Mouse (Mus musculus): ENCODE results near the gene Mcoln3. TPM values are rescaled to one million over a fixed set of nuclear protein-coding genes. Genes with fewer than 3 reads are reported as not detected.
A peak's percentile ranks its signal among the peaks of the same experiment; 100 is the strongest.

Gene Mcoln3
- polyA plus RNA-seq, 1 experiment from 2014 or later: 0.27 TPM

- no peak overlapping the region for H3K4me3 ChIP-seq (replicated peaks; ENCODE audit: low read length)
- peaks cover 18% of the 10 kb centered on the region for H3K27me3 ChIP-seq (ENCODE audit: control insufficient read depth, insufficient read depth, low read length)
- H3K9ac ChIP-seq: no peak overlapping the region
- ATAC-seq (ENCODE audit: low FRiP score) (no peak), DNase-seq (ENCODE audit: low spot score) (no peak)
- no peaks in the 10 kb centered on the region for H3K36me3 ChIP-seq (replicated peaks; ENCODE audit: control insufficient read depth, insufficient read depth)
- peaks cover 8% of the 10 kb centered on the region; the same call in 1 of the 2 replicates for H3K4me1 ChIP-seq (replicated peaks; ENCODE audit: control insufficient read depth, insufficient read depth, low read length)
- no peak overlapping the region for H3K27ac ChIP-seq
- no peak overlapping the region for H3K4me2 ChIP-seq (replicated peaks)
- no peaks in the 10 kb centered on the region for H3K9me3 ChIP-seq (ENCODE audit: control insufficient read depth, low read length)
- WGBS: 76% methylated on average over 5 of the region's 5 CpGs
Observed at GRCm38 (mm10) chr3:146146131-146146530, 28.9 kb downstream of the Mcoln3 start.

GRCm38 (mm10) chr3:146149156-146150057 lies 32.2 kb downstream of the Mcoln3 start, which contains the start of gene Mcoln2:
Gene Mcoln2, plus strand, starts transcription at chr3:146149833.
- 12% methylated on average over 34 of the region's 34 CpGs for WGBS
- no peak within 1 kb of the TSS for H3K27ac ChIP-seq
- no peak within 1 kb of the TSS for H3K9ac ChIP-seq
- ATAC-seq (ENCODE audit: low FRiP score) (peak; percentile 53; the same call in 1 of the 2 replicates), DNase-seq (ENCODE audit: low spot score) (no peak)
- peak within 1 kb of the TSS; percentile 23 for H3K4me3 ChIP-seq (replicated peaks; ENCODE audit: low read length)
- H3K4me1 ChIP-seq (replicated peaks; ENCODE audit: control insufficient read depth, insufficient read depth, low read length): peaks cover 8% of the 10 kb centered on the region
- no peaks in the 10 kb centered on the region for H3K36me3 ChIP-seq (replicated peaks; ENCODE audit: control insufficient read depth, insufficient read depth)
- peak within 1 kb of the TSS; percentile 54 for H3K4me2 ChIP-seq (replicated peaks)
- no peaks in the 10 kb centered on the region for H3K9me3 ChIP-seq (ENCODE audit: control insufficient read depth, low read length)
- peaks cover 28% of the 10 kb centered on the region for H3K27me3 ChIP-seq (ENCODE audit: control insufficient read depth, insufficient read depth, low read length)

GRCm38 (mm10) chr3:146150058-146150400 lies 32.8 kb downstream of the Mcoln3 start:
- H3K4me2 ChIP-seq (replicated peaks): peak overlapping the region; percentile 54
- no peaks in the 10 kb centered on the region for H3K9me3 ChIP-seq (ENCODE audit: control insufficient read depth, low read length)
- DNase-seq (ENCODE audit: low spot score) (no peak), ATAC-seq (ENCODE audit: low FRiP score) (peak; percentile 2; the same call in 1 of the 2 replicates)
- peak overlapping the region; percentile 23 for H3K4me3 ChIP-seq (replicated peaks; ENCODE audit: low read length)
- no peaks in the 10 kb centered on the region for H3K36me3 ChIP-seq (replicated peaks; ENCODE audit: control insufficient read depth, insufficient read depth)
- peaks cover 28% of the 10 kb centered on the region for H3K27me3 ChIP-seq (ENCODE audit: control insufficient read depth, insufficient read depth, low read length)
- H3K27ac ChIP-seq: no peak overlapping the region
- H3K4me1 ChIP-seq (replicated peaks; ENCODE audit: control insufficient read depth, insufficient read depth, low read length): peaks cover 8% of the 10 kb centered on the region
- no peak overlapping the region for H3K9ac ChIP-seq
- under 1% methylated on average over 26 of the region's 26 CpGs for WGBS

DNA sequence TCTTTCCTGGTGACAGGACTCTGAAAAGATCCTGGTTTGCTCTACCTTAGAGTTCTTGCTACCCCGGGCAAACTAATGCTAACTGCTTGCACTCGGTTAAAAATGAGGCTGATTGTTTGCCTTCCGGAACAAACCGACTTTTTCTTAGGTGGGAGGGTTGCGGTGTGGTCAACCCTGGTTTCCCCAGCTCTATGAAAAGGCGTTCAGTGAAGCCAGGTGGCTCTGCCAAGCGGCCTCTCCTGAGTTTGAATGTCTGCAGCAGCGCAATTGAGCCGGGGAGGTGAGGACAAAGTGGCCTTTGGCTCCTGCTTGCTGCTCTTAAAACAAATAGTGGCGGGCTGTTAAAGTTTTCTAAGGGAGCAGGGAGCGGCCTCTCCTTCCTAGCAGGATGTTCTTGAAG lies 33.3 kb downstream of the Mcoln3 start:
- Histone ChIP-seq H3K36me3 (replicated peaks; ENCODE audit: control insufficient read depth, insufficient read depth) (no peaks in the 10 kb centered on the region), H3K9ac (no peak overlapping the region), H3K9me3 (ENCODE audit: control insufficient read depth, low read length) (no peaks in the 10 kb centered on the region), H3K4me3 (replicated peaks; ENCODE audit: low read length) (peak overlapping the region; percentile 23), H3K27me3 (ENCODE audit: control insufficient read depth, insufficient read depth, low read length) (peaks cover 28% of the 10 kb centered on the region), H3K4me1 (replicated peaks; ENCODE audit: control insufficient read depth, insufficient read depth, low read length) (peaks cover 8% of the 10 kb centered on the region), H3K4me2 (replicated peaks) (peak overlapping the region; percentile 54), H3K27ac (no peak overlapping the region)
- ATAC-seq (ENCODE audit: low FRiP score) (no peak), DNase-seq (ENCODE audit: low spot score) (no peak)
- 27% methylated on average over 11 of the region's 11 CpGs for WGBS

- peaks cover 8% of the 10 kb centered on the region for H3K4me1 ChIP-seq (replicated peaks; ENCODE audit: control insufficient read depth, insufficient read depth, low read length)
- DNase-seq (ENCODE audit: low spot score) (no peak), ATAC-seq (ENCODE audit: low FRiP score) (no peak)
- H3K4me3 ChIP-seq (replicated peaks; ENCODE audit: low read length): no peak overlapping the region
- no peaks in the 10 kb centered on the region for H3K9me3 ChIP-seq (ENCODE audit: control insufficient read depth, low read length)
- H3K36me3 ChIP-seq (replicated peaks; ENCODE audit: control insufficient read depth, insufficient read depth): no peaks in the 10 kb centered on the region
- WGBS: 96% methylated on average over 10 of the region's 10 CpGs
- H3K27ac ChIP-seq: no peak overlapping the region
- no peak overlapping the region for H3K9ac ChIP-seq
- peaks cover 28% of the 10 kb centered on the region for H3K27me3 ChIP-seq (ENCODE audit: control insufficient read depth, insufficient read depth, low read length)
- no peak overlapping the region for H3K4me2 ChIP-seq (replicated peaks)
Observed at GRCm38 (mm10) chr3:146151328-146151727, 34.1 kb downstream of the Mcoln3 start.

DNA sequence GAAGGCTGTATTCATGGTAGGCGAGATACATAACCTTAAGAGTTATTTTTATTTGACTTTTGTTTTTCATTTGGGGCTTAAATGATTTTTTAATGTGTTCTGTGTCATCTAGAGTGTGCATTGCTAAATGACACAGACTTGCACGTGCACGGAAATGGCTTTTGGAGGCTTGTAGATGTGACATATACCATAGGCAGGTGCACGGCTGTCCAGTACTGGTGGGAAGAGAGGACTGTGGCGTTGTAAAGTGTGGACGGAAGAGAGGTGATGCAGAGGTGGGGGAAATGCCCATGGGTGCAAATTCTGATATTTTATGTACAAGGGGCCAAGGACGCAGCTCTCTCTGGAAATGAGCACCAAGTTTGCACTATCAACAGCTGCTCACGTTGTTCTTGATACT lies 34.5 kb downstream of the Mcoln3 start:
- no peaks in the 10 kb centered on the region for H3K36me3 ChIP-seq (replicated peaks; ENCODE audit: control insufficient read depth, insufficient read depth)
- ATAC-seq (ENCODE audit: low FRiP score) (no peak), DNase-seq (ENCODE audit: low spot score) (no peak)
- H3K27ac ChIP-seq: no peak overlapping the region
- no peak overlapping the region for H3K9ac ChIP-seq
- WGBS: 91% methylated on average over 8 of the region's 8 CpGs
- no peak overlapping the region for H3K4me2 ChIP-seq (replicated peaks)
- peaks cover 8% of the 10 kb centered on the region for H3K4me1 ChIP-seq (replicated peaks; ENCODE audit: control insufficient read depth, insufficient read depth, low read length)
- no peaks in the 10 kb centered on the region for H3K9me3 ChIP-seq (ENCODE audit: control insufficient read depth, low read length)
- no peak overlapping the region for H3K4me3 ChIP-seq (replicated peaks; ENCODE audit: low read length)
- H3K27me3 ChIP-seq (ENCODE audit: control insufficient read depth, insufficient read depth, low read length): peaks cover 28% of the 10 kb centered on the region

GRCm38 (mm10) chr3:146152348-146152747 lies 35.1 kb downstream of the Mcoln3 start:
- ATAC-seq (ENCODE audit: low FRiP score) (no peak), DNase-seq (ENCODE audit: low spot score) (no peak)
- Histone ChIP-seq H3K27me3 (ENCODE audit: control insufficient read depth, insufficient read depth, low read length) (peaks cover 28% of the 10 kb centered on the region), H3K4me3 (replicated peaks; ENCODE audit: low read length) (no peak overlapping the region), H3K27ac (no peak overlapping the region), H3K36me3 (replicated peaks; ENCODE audit: control insufficient read depth, insufficient read depth) (no peaks in the 10 kb centered on the region), H3K9me3 (ENCODE audit: control insufficient read depth, low read length) (no peaks in the 10 kb centered on the region), H3K4me2 (replicated peaks) (no peak overlapping the region), H3K4me1 (replicated peaks; ENCODE audit: control insufficient read depth, insufficient read depth, low read length) (peaks cover 8% of the 10 kb centered on the region), H3K9ac (no peak overlapping the region)
- WGBS: 91% methylated on average over 8 of the region's 8 CpGs

DNA sequence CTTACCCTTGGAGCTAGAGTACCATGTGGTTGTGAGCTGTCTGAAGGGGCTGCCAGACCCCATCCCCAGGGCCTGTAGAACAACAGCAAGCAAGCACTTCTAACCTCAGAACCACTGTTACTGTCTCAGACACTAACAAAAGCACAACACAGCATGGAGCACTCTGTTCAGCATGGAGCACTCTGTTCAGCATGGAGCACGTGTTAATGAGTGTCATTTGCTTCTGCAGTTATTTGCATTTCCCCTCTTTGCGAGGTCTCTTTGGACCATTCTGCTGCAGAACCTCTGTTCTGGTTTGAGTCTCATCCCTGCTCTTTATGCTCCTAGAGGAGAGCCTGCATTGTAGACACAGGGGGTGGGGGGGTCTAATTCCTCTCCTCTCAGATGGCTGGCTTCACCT lies 35.7 kb downstream of the Mcoln3 start:
- Histone ChIP-seq H3K4me2 (replicated peaks) (no peak overlapping the region), H3K9ac (no peak overlapping the region), H3K4me1 (replicated peaks; ENCODE audit: control insufficient read depth, insufficient read depth, low read length) (peaks cover 8% of the 10 kb centered on the region), H3K9me3 (ENCODE audit: control insufficient read depth, low read length) (no peaks in the 10 kb centered on the region), H3K27ac (no peak overlapping the region), H3K4me3 (replicated peaks; ENCODE audit: low read length) (no peak overlapping the region), H3K36me3 (replicated peaks; ENCODE audit: control insufficient read depth, insufficient read depth) (no peaks in the 10 kb centered on the region), H3K27me3 (ENCODE audit: control insufficient read depth, insufficient read depth, low read length) (peaks cover 28% of the 10 kb centered on the region)
- no peak for ATAC-seq (ENCODE audit: low FRiP score)
- WGBS: 64% methylated on average over 2 of the region's 2 CpGs
- no peak for DNase-seq (ENCODE audit: low spot score)

GRCm38 (mm10) chr3:146153862-146154611 lies 36.8 kb downstream of the Mcoln3 start:
- peaks cover 8% of the 10 kb centered on the region for H3K4me1 ChIP-seq (replicated peaks; ENCODE audit: control insufficient read depth, insufficient read depth, low read length)
- H3K4me2 ChIP-seq (replicated peaks): no peak overlapping the region
- no peak overlapping the region for H3K27ac ChIP-seq
- H3K9me3 ChIP-seq (ENCODE audit: control insufficient read depth, low read length): no peaks in the 10 kb centered on the region
- no peak overlapping the region for H3K4me3 ChIP-seq (replicated peaks; ENCODE audit: low read length)
- DNase-seq (ENCODE audit: low spot score): no peak
- no peak; the same call in 1 of the 2 replicates for ATAC-seq (ENCODE audit: low FRiP score)
- H3K9ac ChIP-seq: peak overlapping the region; percentile 24; the same call in 1 of the 2 replicates
- H3K36me3 ChIP-seq (replicated peaks; ENCODE audit: control insufficient read depth, insufficient read depth): no peaks in the 10 kb centered on the region
- peaks cover 28% of the 10 kb centered on the region for H3K27me3 ChIP-seq (ENCODE audit: control insufficient read depth, insufficient read depth, low read length)
- WGBS: 24% methylated on average over 12 of the region's 12 CpGs
